Mouse (Mus musculus): ENCODE measurements at regions not wholly inside any gene's neighbourhood (a gene's known extent, or its start where the extent isn't known, plus 50 kb on each side); places are given as distances from the start of the nearest gene placed in this dataset.
A peak's percentile ranks its signal among the peaks of the same experiment; 100 is the strongest.
"Not testable (repeated sequence)": the region's sequence is repeated elsewhere in the genome, so short reads cannot be mapped to it uniquely, and the experiment has no call there.

GRCm38 (mm10) chr5:3141841-3142240 is 199.4 kb upstream of the Cdk6 start:
- not testable (repeated sequence) for DNase-seq (ENCODE audit: low spot score in 2 of 2)

- peak; percentile 16 to 31 for DNase-seq (ENCODE audit: low spot score in 2 of 2)
These were observed 194.6 kb upstream of the Cdk6 start for GRCm38 (mm10) chr5:3146544-3147295.

GRCm38 (mm10) chr5:3149886-3150285 is 191.4 kb upstream of the Cdk6 start:
- not testable (repeated sequence) for DNase-seq (ENCODE audit: low spot score in 2 of 2)

GRCm38 (mm10) chr5:3150766-3151165 is 190.5 kb upstream of the Cdk6 start:
- peak in 1 of 2 experiments; percentile 6 for DNase-seq (ENCODE audit: low spot score in 2 of 2)

- DNase-seq (ENCODE audit: low spot score in 2 of 2) = not testable (repeated sequence)
These were observed 189.6 kb upstream of the Cdk6 start for GRCm38 (mm10) chr5:3151534-3152148.

GRCm38 (mm10) chr5:3152149-3152865 is 189.0 kb upstream of the Cdk6 start:
- peak; percentile 45 to 71 for DNase-seq (ENCODE audit: low spot score in 2 of 2)

GRCm38 (mm10) chr5:3165511-3165910 is 175.8 kb upstream of the Cdk6 start:
- DNase-seq (ENCODE audit: low spot score in 2 of 2) = not testable (repeated sequence)

- not testable (repeated sequence) for DNase-seq (ENCODE audit: low spot score in 2 of 2)
These were observed 174.8 kb upstream of the Cdk6 start for GRCm38 (mm10) chr5:3166496-3166895.

GRCm38 (mm10) chr5:3193592-3193991 is 147.7 kb upstream of the Cdk6 start:
- DNase-seq (ENCODE audit: low spot score in 2 of 2) = not testable (repeated sequence)

GRCm38 (mm10) chr5:3197952-3198841 is 143.1 kb upstream of the Cdk6 start:
- peak; percentile 66 to 75 for DNase-seq (ENCODE audit: low spot score in 2 of 2)

- DNase-seq (ENCODE audit: low spot score in 2 of 2) = peak; percentile 32 to 34
These were observed 142.3 kb upstream of the Cdk6 start for GRCm38 (mm10) chr5:3198869-3199550.

GRCm38 (mm10) chr5:3206160-3206559 is 135.1 kb upstream of the Cdk6 start:
- not testable (repeated sequence) for DNase-seq (ENCODE audit: low spot score in 2 of 2)

GRCm38 (mm10) chr5:3208293-3208692 is 133.0 kb upstream of the Cdk6 start:
- DNase-seq (ENCODE audit: low spot score in 2 of 2) = not testable (repeated sequence)

GRCm38 (mm10) chr5:3211284-3211683 is 130.0 kb upstream of the Cdk6 start:
- DNase-seq (ENCODE audit: low spot score in 2 of 2) = no peak

GRCm38 (mm10) chr5:3216053-3216452 is 125.2 kb upstream of the Cdk6 start:
- DNase-seq (ENCODE audit: low spot score in 2 of 2) = no peak

GRCm38 (mm10) chr5:3219230-3219629 is 122.1 kb upstream of the Cdk6 start:
- no peak for DNase-seq (ENCODE audit: low spot score in 2 of 2)

GRCm38 (mm10) chr5:3219770-3220169 is 121.5 kb upstream of the Cdk6 start:
- DNase-seq (ENCODE audit: low spot score in 2 of 2) = no peak

GRCm38 (mm10) chr5:3223819-3224218 is 117.5 kb upstream of the Cdk6 start:
- peak in 1 of 2 experiments; percentile 3 for DNase-seq (ENCODE audit: low spot score in 2 of 2)

GRCm38 (mm10) chr5:3224392-3225054 is 116.8 kb upstream of the Cdk6 start:
- DNase-seq (ENCODE audit: low spot score in 2 of 2) = not testable (repeated sequence)

GRCm38 (mm10) chr5:3225358-3225757 is 115.9 kb upstream of the Cdk6 start:
- DNase-seq (ENCODE audit: low spot score in 2 of 2) = not testable (repeated sequence)

Data from heart, adult 9 months (tissue).